Mouse (Mus musculus): ENCODE results near the gene Pacrg. TPM values are rescaled to one million over a fixed set of nuclear protein-coding genes. Genes with fewer than 3 reads are reported as not detected.

The Pacrg gene
- total and polyA plus RNA-seq, 3 experiments, result not detected

DNA sequence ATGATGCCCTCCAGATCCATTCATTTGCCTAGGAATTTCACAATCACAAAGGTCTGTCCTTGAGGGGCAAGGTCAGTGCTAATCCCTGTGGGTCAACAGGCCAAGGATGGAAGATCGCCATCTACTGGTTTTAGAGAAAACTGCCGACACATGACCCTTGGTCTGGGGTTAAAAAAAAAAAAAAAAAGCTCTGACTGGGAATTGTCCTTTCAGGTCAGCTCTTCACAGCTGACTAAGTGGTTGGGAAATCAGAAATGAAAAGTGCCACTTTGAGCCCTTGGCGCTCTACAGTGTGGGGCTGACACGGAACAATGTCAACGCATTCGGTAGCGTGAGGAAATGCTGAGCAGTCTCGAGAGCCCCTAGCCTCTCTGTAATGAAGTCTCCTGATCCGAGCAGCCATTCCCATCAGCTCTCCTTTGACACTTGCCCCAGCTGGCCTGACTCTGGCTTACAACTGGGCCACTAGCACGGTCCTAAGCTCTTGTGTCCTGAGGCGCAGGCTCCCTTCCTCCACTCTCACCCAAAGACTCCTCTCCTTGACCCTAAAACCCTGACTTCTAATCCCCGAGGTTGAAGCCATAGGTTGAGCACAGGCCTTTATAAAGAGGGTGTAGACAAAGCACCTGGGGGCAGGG is 339.2 kb downstream of the Pacrg start:
- Histone ChIP-seq H3K4me1 (ENCODE audit: control insufficient read depth in 1 of 2, insufficient read depth in 2 of 2, low read length in 2 of 2) (no peaks in the 10 kb centered on the region), H3K4me3 (ENCODE audit: control insufficient read depth in 1 of 2, insufficient read depth in 1 of 2, low read depth in 2 of 2, low read length in 2 of 2) (no peak overlapping the region), H3K27ac (ENCODE audit: control insufficient read depth, low read depth, low read length) (no peak overlapping the region), H3K9me3 (replicated peaks; ENCODE audit: insufficient read depth, low read length) (no peaks in the 10 kb centered on the region), H3K9ac (ENCODE audit: control insufficient read depth, low read depth, low read length, poor library complexity, severe bottlenecking) (no peak overlapping the region), H3K79me2 (ENCODE audit: control insufficient read depth, insufficient read depth, low read length, poor library complexity) (no peaks in the 10 kb centered on the region), H3K27me3 (ENCODE audit: control insufficient read depth in 1 of 2, insufficient read depth in 2 of 2, low read length in 2 of 2) (no peaks in the 10 kb centered on the region; a peak in 1 of 4 replicates), H3K36me3 (ENCODE audit: control insufficient read depth in 1 of 2, insufficient read depth in 2 of 2, low read length in 2 of 2) (no peaks in the 10 kb centered on the region)
- TF ChIP-seq TBP (IDR thresholded peaks at IDR 0.05; ENCODE audit: low read depth, low read length) (no peak), TAL1 (IDR thresholded peaks at IDR 0.05; ENCODE audit: low read length) (no peak), CHD2 (IDR thresholded peaks at IDR 0.05; ENCODE audit: low read length) (no peak), ZNF384 (IDR thresholded peaks at IDR 0.05; ENCODE audit: low read depth, low read length) (peak; percentile 51), CTCF (IDR thresholded peaks at IDR 0.05 in 2 of 3, conservative IDR thresholded peaks at IDR 0.05 in 1 of 3; ENCODE audit: control insufficient read depth in 1 of 3, insufficient read depth in 1 of 3, low read depth in 2 of 3, low read length in 3 of 3, poor library complexity in 1 of 3, severe bottlenecking in 1 of 3) (peak in 1 of 3 experiments; percentile 7; a peak in 1 of 6 replicates), POLR2AphosphoS5 (IDR thresholded peaks at IDR 0.05; ENCODE audit: borderline replicate concordance, low read depth, low read length) (no peak), E2F4 (IDR thresholded peaks at IDR 0.05; ENCODE audit: borderline replicate concordance, low read depth, low read length) (no peak), KAT2A (conservative IDR thresholded peaks at IDR 0.05; ENCODE audit: low read depth, low read length) (no peak), UBTF (IDR thresholded peaks at IDR 0.05; ENCODE audit: borderline replicate concordance, insufficient read depth, low read depth, low read length) (no peak), RAD21 (IDR thresholded peaks at IDR 0.05; ENCODE audit: low read depth, low read length) (peak; percentile 5; the same call in 1 of the 2 replicates), EP300 (IDR thresholded peaks at IDR 0.05; ENCODE audit: low read depth in 1 of 2, low read length in 2 of 2) (no peak), MXI1 (IDR thresholded peaks at IDR 0.05; ENCODE audit: low read depth, low read length) (no peak), HCFC1 (IDR thresholded peaks at IDR 0.05; ENCODE audit: low read depth, low read length) (no peak), ELF1 (IDR thresholded peaks at IDR 0.05; ENCODE audit: low read depth, low read length) (no peak), ZMIZ1 (IDR thresholded peaks at IDR 0.05; ENCODE audit: low read depth, low read length) (no peak), CHD1 (IDR thresholded peaks at IDR 0.05; ENCODE audit: low read depth, low read length) (no peak), POLR2AphosphoS2 (IDR thresholded peaks at IDR 0.05; ENCODE audit: low read length) (no peak), MYB (IDR thresholded peaks at IDR 0.05; ENCODE audit: low read depth, low read length) (no peak)
- peak; percentile 2 for DNase-seq (ENCODE audit: low read depth, low spot score)

DNA sequence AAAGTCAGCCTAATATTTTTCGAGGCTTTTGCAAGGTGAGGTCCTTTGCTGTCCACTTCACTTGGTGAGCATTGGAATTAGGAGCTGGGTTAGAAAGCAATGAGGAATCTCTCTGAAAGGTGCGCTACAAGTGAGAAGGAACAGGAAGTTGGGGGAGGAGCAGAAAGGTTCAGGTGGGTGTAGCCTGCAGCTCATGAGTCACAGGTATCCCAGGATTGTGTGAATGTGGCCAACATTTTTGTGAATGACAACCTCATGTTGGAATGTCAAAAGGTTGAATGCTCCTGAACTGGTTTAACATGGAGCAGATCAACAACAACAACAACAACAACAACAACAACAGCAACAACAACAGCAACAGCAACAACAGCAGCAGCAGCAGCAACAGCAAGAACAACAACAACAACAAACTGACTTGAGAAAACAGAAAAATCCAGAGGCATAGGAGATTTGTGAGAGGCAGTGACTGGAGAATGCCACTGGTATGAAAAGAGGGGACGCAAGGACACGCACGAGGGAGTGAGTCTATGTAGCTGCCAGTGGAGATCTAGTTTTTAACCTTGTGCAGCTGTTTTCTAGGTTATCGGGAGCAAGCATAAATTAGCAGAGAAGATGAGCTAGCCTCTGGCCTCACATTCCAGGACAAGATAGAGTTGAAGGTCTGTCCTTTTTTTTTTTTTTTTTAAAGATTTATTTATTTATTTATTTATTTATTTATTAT is 341.0 kb downstream of the Pacrg start:
- Histone ChIP-seq H3K36me3 (ENCODE audit: control insufficient read depth in 1 of 2, insufficient read depth in 2 of 2, low read length in 2 of 2) (no peaks in the 10 kb centered on the region), H3K79me2 (ENCODE audit: control insufficient read depth, insufficient read depth, low read length, poor library complexity) (no peaks in the 10 kb centered on the region), H3K9ac (ENCODE audit: control insufficient read depth, low read depth, low read length, poor library complexity, severe bottlenecking) (no peak overlapping the region), H3K4me3 (ENCODE audit: control insufficient read depth in 1 of 2, insufficient read depth in 1 of 2, low read depth in 2 of 2, low read length in 2 of 2) (no peak overlapping the region), H3K9me3 (replicated peaks; ENCODE audit: insufficient read depth, low read length) (no peaks in the 10 kb centered on the region), H3K4me1 (ENCODE audit: control insufficient read depth in 1 of 2, insufficient read depth in 2 of 2, low read length in 2 of 2) (no peaks in the 10 kb centered on the region), H3K27me3 (ENCODE audit: control insufficient read depth in 1 of 2, insufficient read depth in 2 of 2, low read length in 2 of 2) (no peaks in the 10 kb centered on the region), H3K27ac (ENCODE audit: control insufficient read depth, low read depth, low read length) (no peak overlapping the region)
- TF ChIP-seq KAT2A (conservative IDR thresholded peaks at IDR 0.05; ENCODE audit: low read depth, low read length) (no peak), GABPA (IDR thresholded peaks at IDR 0.05; ENCODE audit: low read depth, low read length) (no peak), MEF2A (IDR thresholded peaks at IDR 0.05; ENCODE audit: extremely low read depth, insufficient replicate concordance, low read depth, low read length, poor library complexity, severe bottlenecking) (no peak), TBP (IDR thresholded peaks at IDR 0.05; ENCODE audit: low read depth, low read length) (no peak), POLR2A (IDR thresholded peaks at IDR 0.05; ENCODE audit: control insufficient read depth in 1 of 2, insufficient read depth in 1 of 2, low read depth in 1 of 2, low read length in 2 of 2, poor library complexity in 1 of 2) (no peak), RAD21 (IDR thresholded peaks at IDR 0.05; ENCODE audit: low read depth, low read length) (no peak), POLR2AphosphoS2 (IDR thresholded peaks at IDR 0.05; ENCODE audit: low read length) (no peak), ZKSCAN1 (IDR thresholded peaks at IDR 0.05; ENCODE audit: low read depth, low read length) (no peak), RCOR1 (IDR thresholded peaks at IDR 0.05; ENCODE audit: low read depth, low read length) (no peak), NRF1 (IDR thresholded peaks at IDR 0.05; ENCODE audit: insufficient read depth, low read depth, low read length, poor library complexity, severe bottlenecking) (no peak), ZNF384 (IDR thresholded peaks at IDR 0.05; ENCODE audit: low read depth, low read length) (no peak), JUND (IDR thresholded peaks at IDR 0.05; ENCODE audit: low read depth, low read length) (no peak), GATA1 (IDR thresholded peaks at IDR 0.05; ENCODE audit: low read depth, low read length) (no peak), MAFK (IDR thresholded peaks at IDR 0.05; ENCODE audit: borderline replicate concordance, low read depth, low read length) (no peak), MYC (IDR thresholded peaks at IDR 0.05; ENCODE audit: low read depth, low read length) (no peak), E2F4 (IDR thresholded peaks at IDR 0.05; ENCODE audit: borderline replicate concordance, low read depth, low read length) (no peak)
- DNase-seq (ENCODE audit: low read depth, low spot score), result no peak

All from MEL (cell line).